Mouse (Mus musculus) lung, postnatal 0 days (tissue): ENCODE measurements around the gene Sipa1l3. TPM values are rescaled to one million over a fixed set of nuclear protein-coding genes. Genes with fewer than 3 reads are reported as not detected.

ENCODE experiments used
- ATAC-seq: fragments of 200-750 bp; cut with Nextera tagmentation; 2 replicates; pipeline ENCODE4 v1.8.0; 2017; ENCODE audit warnings: moderate library complexity
- DNase-seq: peaks from one replicate; pipeline ENCODE4 v3.0.0-alpha.2; 2016; ENCODE audit warnings: low spot score
- H3K27ac ChIP-seq: fragments of 300-500 bp; sonication (generic); 2 replicates; pipeline ENCODE4 v1.5.1; 2014; ENCODE audit warnings: antibody characterized with exemption, mild to moderate bottlenecking, low read length, mixed read lengths
- H3K27me3 ChIP-seq: fragments of 300-500 bp; sonication (generic); replicated peaks from 2 replicates; pipeline ENCODE4 v1.6.1; 2014; ENCODE audit warnings: low read length, mixed read lengths; ENCODE audit not compliant: insufficient read depth
- H3K36me3 ChIP-seq: fragments of 300-500 bp; sonication (generic); 2 replicates; pipeline ENCODE4 v1.6.1; 2014; ENCODE audit warnings: low read length, mixed read lengths; ENCODE audit not compliant: insufficient read depth
- H3K4me1 ChIP-seq: fragments of 300-500 bp; sonication (generic); 2 replicates; pipeline ENCODE4 v1.6.1; 2014; ENCODE audit warnings: antibody characterized with exemption, low read depth, low read length, mixed read lengths; ENCODE audit not compliant: insufficient read depth
- H3K4me2 ChIP-seq: fragments of 300-500 bp; sonication (generic); replicated peaks from 2 replicates; pipeline ENCODE4 v1.6.1; 2014; ENCODE audit warnings: low read depth, mild to moderate bottlenecking, low read length, moderate library complexity, mixed read lengths
- H3K4me3 ChIP-seq: fragments of 300-500 bp; sonication (generic); 2 replicates; pipeline ENCODE4 v1.5.1; 2014; ENCODE audit warnings: low read depth, low read length
- H3K9ac ChIP-seq: fragments of 300-500 bp; sonication (generic); replicated peaks from 2 replicates; pipeline ENCODE4 v1.6.1; 2014; ENCODE audit warnings: low read depth, mild to moderate bottlenecking
- H3K9me3 ChIP-seq: fragments of 300-500 bp; sonication (generic); 2 replicates; pipeline ENCODE4 v1.6.1; 2016; ENCODE audit warnings: low read length, mixed read lengths
- CTCF ChIP-seq: IDR thresholded peaks from 2 replicates; pipeline ENCODE4 v1.5.1; 2016; ENCODE audit warnings: antibody characterized with exemption, mild to moderate bottlenecking
- EP300 ChIP-seq: IDR thresholded peaks from 2 replicates; pipeline ENCODE4 v1.6.1; 2016; ENCODE audit warnings: antibody characterized with exemption, mild to moderate bottlenecking, control low read depth
- WGBS: fragments of 180-500 bp; shearing (Covaris S2); extraction: QIAGEN DNeasy Blood & Tissue Kit; methylation state at CpG from one replicate; pipeline ENCODE4 v1.1.7; 2014; 5-methylcytosine and 5-hydroxymethylcytosine counted together
- polyA plus RNA-seq: library from polyadenylated mRNA; unstranded; fragments of >200 nt; fragmentation: Nextera tagmentation; extraction: Ambion mirVana; gene quantifications from 2 replicates; pipeline ENCODE4 v1.2.1, GENCODE M21; 2015

The Sipa1l3 gene
- polyA plus RNA-seq, 1 experiment from 2014 or later = 18.5 TPM

DNA sequence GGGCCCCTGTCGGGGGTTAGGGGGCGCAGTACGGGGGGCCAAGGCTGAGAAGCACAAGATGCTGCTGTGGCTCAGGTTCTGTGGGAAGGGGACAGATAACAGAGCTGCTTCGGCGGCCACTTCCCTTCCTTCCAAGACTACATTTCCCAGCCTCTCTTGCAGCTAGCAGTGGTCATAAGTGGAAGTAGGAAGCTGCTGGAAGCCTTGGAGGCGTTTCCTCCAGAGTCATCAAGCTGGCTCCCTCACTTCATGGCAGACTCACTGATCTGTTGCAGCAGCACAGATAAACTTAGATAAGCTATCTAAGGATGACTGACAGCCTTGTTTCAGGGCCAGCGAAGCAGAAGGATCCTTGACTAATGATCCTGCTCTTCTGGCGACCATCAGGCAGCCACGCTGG, 76.6 kb downstream of the Sipa1l3 start:
- ATAC-seq = peak; percentile 45
- no peak overlapping the region for H3K27ac ChIP-seq
- H3K9me3 ChIP-seq = no peaks in the 10 kb centered on the region
- H3K4me3 ChIP-seq = no peak overlapping the region
- H3K4me2 ChIP-seq = no peak overlapping the region
- H3K36me3 ChIP-seq = no peaks in the 10 kb centered on the region
- WGBS = 55% methylated on average over 9 of the region's 9 CpGs
- H3K27me3 ChIP-seq = no peaks in the 10 kb centered on the region
- no peaks in the 10 kb centered on the region; the same call in 1 of the 2 replicates for H3K4me1 ChIP-seq
- no peak overlapping the region for H3K9ac ChIP-seq
- no peak for TF ChIP-seq EP300
- TF ChIP-seq CTCF = no peak
- DNase-seq = peak; percentile 70

DNA sequence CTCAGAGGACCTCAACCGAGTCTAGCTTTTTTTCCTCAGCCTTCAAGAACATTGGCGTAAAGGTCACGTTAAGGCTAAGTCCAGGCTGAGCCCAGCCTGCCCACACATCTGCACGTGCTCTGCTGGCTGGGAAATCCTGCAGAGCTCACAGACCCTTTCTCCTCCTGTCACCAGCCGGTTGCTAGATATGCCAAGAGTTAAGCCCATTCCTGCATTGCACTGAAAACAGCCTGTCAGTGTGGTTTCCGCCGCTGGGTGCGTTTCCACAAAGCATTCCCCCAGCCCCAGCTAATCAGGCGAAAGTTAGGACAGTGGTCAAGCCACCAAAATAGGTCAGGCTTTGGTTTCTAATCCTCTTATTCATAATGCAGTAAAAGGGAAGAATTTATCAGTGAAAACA, 77.3 kb downstream of the Sipa1l3 start:
- H3K4me1 ChIP-seq = peaks cover 4% of the 10 kb centered on the region; the same call in 1 of the 2 replicates
- no peaks in the 10 kb centered on the region for H3K36me3 ChIP-seq
- no peak for ATAC-seq
- H3K9me3 ChIP-seq = no peaks in the 10 kb centered on the region
- no peak overlapping the region for H3K27ac ChIP-seq
- no peaks in the 10 kb centered on the region for H3K27me3 ChIP-seq
- no peak overlapping the region for H3K9ac ChIP-seq
- no peak for TF ChIP-seq EP300
- TF ChIP-seq CTCF = no peak
- WGBS = 75% methylated on average over 9 of the region's 9 CpGs
- no peak overlapping the region for H3K4me2 ChIP-seq
- DNase-seq = no peak
- no peak overlapping the region for H3K4me3 ChIP-seq

DNA sequence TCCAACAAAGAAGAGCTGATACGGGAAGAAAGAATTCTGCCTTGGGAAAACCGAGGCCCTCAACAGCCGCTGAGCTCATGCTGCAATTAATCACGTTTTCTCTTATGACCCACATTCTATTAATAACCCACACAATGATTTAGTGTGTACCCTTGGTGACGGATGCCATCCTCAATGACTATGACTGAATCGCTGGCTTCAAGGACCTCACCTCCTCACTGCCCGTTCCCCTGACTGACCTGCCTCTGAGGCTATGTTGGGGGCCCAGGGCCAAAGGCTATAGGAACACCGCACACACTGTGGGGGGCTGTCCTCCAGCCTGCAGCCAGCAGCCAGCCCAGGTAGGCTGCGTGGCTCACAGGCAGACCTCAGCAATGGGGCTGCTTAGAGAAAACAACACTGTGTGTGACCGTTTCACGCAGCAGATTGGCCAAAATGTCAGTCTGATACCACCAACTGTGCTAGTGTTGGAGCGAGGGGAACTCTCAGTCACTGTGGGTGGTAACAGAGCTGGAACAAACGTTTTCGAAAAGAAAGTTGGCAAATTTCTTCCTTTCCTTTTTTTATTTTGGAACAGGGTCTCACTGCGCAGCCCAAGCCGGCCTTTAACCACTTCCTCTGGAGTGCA, 79.7 kb downstream of the Sipa1l3 start:
- H3K9me3 ChIP-seq = no peaks in the 10 kb centered on the region
- ATAC-seq (peak; percentile 50; the same call in 1 of the 2 replicates), DNase-seq (peak; percentile 45)
- peaks cover 6% of the 10 kb centered on the region; the same call in 1 of the 2 replicates for H3K4me1 ChIP-seq
- no peaks in the 10 kb centered on the region for H3K36me3 ChIP-seq
- H3K27ac ChIP-seq = no peak overlapping the region
- H3K4me2 ChIP-seq = no peak overlapping the region
- no peak overlapping the region for H3K9ac ChIP-seq
- 71% methylated on average over 16 of the region's 16 CpGs for WGBS
- no peak for TF ChIP-seq CTCF
- no peak for TF ChIP-seq EP300
- H3K4me3 ChIP-seq = no peak overlapping the region
- no peaks in the 10 kb centered on the region for H3K27me3 ChIP-seq

DNA sequence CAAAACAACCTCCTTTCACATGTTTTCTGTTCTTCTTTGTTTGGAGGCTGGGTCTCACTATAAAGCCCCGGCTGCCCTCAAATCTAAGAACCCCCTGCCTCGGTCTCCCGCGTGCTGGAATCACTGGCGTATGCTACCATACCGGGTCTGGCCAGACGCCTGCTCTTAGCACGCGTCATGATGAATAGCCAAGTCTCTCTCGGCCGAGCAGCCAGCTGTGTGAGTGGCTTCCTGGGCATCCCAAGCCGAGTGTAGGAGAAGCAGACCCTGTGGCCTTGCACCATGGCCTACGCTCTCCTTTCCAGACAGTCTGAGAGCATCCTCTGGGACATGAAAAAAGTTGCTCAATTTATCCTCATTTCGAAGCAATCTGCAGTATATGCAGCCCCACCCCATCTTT, 80.2 kb downstream of the Sipa1l3 start:
- no peak for DNase-seq
- H3K4me1 ChIP-seq = peaks cover 6% of the 10 kb centered on the region; the same call in 1 of the 2 replicates

DNA sequence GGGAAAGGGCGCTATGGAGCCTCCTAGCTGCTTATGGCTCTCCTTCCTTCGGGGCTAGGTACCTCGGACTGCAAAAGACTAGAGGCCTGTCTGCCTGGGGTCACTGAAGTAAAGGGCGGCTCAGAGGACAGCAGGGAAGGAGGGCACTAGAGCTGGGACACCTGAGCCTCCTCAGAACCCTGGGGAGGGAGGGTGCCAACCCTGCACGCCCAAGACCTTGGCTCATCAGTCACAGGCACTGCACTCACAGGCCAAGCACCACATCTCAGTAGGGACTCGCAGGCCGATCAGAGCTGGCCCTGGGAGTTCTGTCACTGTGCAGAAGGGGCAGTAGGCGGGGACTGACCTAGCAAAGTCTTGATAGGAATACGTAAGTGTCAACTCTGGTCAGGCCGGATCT, 81.4 kb downstream of the Sipa1l3 start:
- WGBS = 53% methylated on average over 10 of the region's 10 CpGs
- ATAC-seq = no peak
- H3K9ac ChIP-seq = no peak overlapping the region
- H3K27ac ChIP-seq = peak overlapping the region; percentile 54
- no peaks in the 10 kb centered on the region for H3K9me3 ChIP-seq
- H3K4me2 ChIP-seq = no peak overlapping the region
- peaks cover 6% of the 10 kb centered on the region; the same call in 1 of the 2 replicates for H3K4me1 ChIP-seq
- no peaks in the 10 kb centered on the region for H3K36me3 ChIP-seq
- H3K27me3 ChIP-seq = no peaks in the 10 kb centered on the region
- no peak overlapping the region for H3K4me3 ChIP-seq
- no peak for TF ChIP-seq CTCF
- TF ChIP-seq EP300 = no peak
- no peak for DNase-seq

More for the DNA sequence above, 80.2 kb downstream of the Sipa1l3 start:
- 85% methylated on average over 14 of the region's 14 CpGs for WGBS
- Histone ChIP-seq H3K9me3 (no peaks in the 10 kb centered on the region), H3K36me3 (no peaks in the 10 kb centered on the region), H3K4me2 (no peak overlapping the region), H3K9ac (no peak overlapping the region), H3K4me3 (no peak overlapping the region), H3K27me3 (no peaks in the 10 kb centered on the region), H3K27ac (peak overlapping the region; percentile 32; the same call in 1 of the 2 replicates)
- no peak for ATAC-seq
- TF ChIP-seq CTCF = no peak
- TF ChIP-seq EP300 = no peak

DNA sequence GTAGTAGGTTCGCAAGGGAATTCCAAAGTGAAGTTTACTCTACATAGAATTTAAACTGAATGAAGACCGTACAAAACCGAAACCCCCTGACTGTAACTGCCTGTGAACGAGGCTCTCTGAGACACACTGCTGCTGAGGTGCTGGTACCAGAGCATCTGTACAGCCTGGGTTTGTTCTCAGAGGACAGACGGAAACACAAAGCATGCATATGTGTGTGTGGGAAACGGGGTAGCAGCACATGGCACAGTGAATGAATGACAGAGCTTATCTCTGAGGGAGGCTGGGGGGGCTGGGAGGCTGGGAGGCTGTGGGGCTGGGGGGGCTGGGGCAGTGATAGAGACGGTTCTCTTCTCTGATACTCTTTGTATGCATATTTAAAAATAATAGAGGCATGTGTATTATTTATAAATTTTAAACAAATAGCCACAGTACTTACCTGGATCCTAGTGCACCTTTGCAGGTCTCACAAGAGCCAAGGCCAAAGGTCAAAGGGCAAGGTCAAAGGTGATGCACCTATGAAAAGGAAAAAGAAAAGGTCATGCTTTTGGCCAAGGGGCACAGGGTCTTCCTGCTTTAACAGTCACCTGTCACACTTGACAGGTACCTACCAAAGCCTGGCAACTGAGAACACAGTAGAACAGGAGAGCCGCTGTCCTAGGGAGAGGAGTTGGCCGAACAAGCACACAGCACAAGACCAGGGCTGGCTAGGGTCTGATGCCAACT, 84.0 kb downstream of the Sipa1l3 start:
- Histone ChIP-seq H3K4me1 (peaks cover 14% of the 10 kb centered on the region), H3K36me3 (no peaks in the 10 kb centered on the region), H3K4me2 (no peak overlapping the region), H3K9me3 (no peaks in the 10 kb centered on the region), H3K4me3 (no peak overlapping the region), H3K27ac (no peak overlapping the region), H3K9ac (no peak overlapping the region), H3K27me3 (no peaks in the 10 kb centered on the region)
- no peak for TF ChIP-seq EP300
- no peak for TF ChIP-seq CTCF
- 82% methylated on average over 9 of the region's 9 CpGs for WGBS
- DNase-seq (peak; percentile 4), ATAC-seq (no peak)
